Mouse (Mus musculus) thymus, adult 18-20 months (tissue): Measurements from ENCODE around the gene Pafah2.

Source experiments
- DNase-seq, 2 experiments: peaks; one replicate each; pipeline ENCODE4 v3.0.0; 2022; ENCODE audit warnings: mixed read lengths in 2 of 2

Gene Pafah2

DNA sequence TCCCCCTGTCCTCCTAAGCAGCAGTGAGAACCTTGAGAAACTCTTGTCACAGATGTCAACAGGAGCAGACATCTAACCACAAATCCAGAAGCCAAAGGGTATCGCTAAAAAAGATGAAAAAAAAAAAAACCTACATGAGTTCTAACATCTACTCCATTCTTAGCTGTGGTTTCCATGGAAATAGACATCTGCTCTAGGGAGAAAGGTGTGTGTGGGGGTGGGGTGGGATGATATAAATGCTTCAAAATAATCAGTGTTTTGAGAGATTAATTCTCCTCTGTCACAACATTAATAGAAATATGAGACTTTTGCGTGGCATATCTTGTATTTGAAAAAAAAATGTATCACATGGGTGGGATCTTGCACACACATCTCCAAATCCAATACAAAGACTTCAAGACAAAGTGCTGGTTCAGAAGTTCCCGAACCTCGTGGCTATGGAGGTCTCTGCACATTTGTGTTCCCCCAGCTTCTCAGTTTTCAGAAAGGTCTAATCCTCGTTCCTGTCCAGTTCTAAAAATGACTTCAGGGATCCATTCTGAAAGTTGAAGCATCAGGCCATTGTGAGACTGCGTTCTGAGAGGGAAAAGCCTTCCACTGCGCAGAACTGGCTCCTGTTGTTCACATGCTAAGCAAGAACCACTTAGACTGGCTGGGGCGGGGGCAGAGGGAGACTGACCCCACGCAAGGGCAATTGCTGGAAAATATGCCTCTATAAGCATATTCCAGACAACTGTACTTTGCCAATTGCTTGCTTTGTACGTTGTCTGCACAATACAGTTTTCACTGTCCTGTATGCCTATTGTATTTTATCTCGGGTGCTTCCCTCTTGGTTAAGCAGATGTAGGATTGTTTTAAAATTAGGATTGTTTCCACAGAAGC, 70.5 kb downstream of the Pafah2 start:
- DNase-seq = no peak

DNA sequence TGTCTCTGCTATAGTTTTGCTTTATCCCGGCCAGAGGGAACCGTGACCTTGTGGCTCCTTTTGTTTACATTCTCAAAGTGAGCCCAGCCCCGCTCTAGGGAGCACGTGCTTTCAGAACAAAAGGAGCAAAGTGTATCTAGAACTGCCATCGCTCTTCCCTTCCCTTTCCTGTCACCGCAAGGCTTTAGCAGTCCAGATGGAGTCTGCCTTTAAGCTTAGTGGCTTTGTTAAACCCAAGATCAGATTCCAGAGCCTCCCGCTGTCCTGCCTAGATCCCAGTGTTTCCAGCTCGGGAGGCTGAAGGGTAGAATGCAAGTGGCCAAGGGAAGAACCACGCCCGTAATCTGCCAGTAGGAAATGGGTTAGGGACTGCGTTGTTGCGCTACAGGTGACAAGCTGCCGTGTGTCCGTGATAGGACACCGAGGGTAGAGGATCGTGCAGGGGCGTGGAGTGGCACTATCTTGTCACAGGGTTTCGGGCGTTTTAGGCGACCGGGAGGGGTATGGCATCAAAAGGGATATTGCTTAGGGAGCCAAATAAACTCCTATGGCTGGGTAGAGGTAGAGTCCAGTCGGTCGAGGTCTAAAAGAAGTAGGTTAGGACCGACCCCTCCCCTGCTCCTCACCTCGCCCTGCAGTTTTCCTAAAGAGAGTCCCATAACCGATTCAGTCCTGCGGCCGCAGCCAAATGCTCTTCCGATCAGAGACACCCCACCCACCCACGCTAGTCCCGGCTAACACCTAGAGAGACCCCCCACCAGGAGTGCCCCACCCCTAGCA, 71.5 kb downstream of the Pafah2 start:
- DNase-seq = peak; percentile 42 to 65

DNA sequence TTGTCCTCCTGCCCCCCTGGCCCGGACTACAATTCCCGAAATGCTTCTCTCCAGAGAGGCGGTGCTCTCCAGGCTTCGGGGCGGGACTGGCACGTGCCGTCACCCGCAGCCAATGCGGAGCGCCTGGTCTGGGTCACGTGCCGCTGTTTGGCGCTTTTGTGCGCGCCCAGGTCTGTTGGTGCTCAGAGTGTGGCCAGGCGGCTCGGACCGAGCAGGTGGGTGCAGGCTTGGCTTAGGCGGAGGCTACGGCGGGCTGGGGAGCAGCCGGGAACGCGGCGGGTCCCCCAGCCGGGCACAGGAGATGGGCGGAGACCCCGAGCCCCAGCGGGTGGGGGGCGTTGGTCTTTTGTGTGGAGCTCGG, 72.1 kb downstream of the Pafah2 start, which contains the start of gene Stmn1:
Gene Stmn1, plus strand, starts transcription at position 106 of the 361 bp plus-strand sequence.
- peak; percentile 92 to 95 for DNase-seq

DNA sequence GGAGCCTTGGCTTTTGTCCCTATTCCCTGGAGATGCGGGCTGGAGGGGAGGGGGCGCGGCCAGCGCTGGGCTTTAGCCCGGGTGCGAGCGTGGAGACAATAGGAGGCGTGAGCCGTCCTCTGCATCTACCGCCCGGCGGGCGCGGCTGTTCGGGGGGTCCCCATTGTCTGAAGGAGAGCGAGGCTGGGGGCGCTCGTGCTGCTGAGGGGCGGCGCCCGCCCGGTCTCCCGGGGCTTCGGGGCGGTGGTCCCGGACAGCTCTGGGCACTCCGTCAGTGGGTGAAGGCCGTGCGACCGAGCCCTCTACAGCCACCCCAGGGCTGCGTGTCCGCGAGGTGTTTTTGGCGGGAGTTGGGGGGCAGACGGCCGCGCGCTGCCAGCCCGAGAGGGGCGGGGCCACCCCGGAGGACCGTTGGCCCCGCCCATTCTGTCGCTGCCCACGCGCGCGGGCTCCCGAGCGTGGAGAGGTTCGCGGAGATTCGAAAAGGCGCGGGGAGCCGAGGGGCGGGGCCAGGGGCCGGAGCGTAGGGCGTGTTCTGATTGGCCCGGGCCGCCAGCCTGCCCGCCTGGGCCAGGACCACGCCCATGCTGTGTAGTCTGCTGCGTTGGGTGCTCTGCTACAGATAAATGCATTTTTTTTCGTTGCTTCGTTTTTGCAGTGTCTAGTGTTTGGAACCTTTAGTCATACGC, 72.6 kb downstream of the Pafah2 start:
- DNase-seq = peak; percentile 92 to 94

DNA sequence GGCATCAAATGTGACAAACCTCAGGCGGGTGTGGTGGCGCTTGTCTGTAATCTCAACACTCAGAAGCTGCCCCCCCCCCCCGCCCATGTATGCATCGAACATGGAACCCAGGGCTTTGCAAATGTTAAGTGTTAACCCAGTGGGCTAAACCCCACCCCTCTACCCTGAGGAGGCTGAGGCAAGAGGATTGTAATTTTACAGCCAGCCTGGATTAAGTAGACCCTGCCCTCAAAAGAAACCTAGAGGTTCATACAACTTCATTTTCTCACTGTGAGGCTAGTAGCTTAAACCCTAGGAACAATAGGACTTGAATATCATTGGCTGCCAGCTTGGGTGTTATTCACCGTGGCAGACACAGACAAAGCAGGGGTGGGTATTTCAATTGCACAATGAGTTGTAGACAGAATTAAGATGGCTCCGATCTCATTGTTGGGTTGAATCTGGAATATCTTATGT, 73.2 kb downstream of the Pafah2 start:
- no peak for DNase-seq

DNA sequence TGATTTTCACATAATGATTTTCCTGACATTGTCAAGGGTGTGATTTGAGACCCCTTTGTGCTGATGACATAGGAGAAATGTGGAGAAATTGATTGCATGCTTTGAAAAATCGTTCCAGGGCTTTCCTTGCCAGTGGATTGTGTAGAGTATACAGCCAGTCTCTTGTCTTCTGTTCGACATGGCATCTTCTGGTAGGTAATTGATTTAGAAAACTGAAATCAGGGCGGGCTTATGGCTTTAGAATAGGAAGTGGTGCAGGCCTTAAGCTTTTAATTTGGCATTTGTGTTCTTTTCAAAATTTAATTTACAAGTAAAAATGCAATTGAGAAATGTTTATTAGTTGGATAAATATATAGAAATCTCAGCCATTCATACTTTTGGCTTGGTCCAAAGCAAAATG, 73.9 kb downstream of the Pafah2 start:
- DNase-seq = no peak

DNA sequence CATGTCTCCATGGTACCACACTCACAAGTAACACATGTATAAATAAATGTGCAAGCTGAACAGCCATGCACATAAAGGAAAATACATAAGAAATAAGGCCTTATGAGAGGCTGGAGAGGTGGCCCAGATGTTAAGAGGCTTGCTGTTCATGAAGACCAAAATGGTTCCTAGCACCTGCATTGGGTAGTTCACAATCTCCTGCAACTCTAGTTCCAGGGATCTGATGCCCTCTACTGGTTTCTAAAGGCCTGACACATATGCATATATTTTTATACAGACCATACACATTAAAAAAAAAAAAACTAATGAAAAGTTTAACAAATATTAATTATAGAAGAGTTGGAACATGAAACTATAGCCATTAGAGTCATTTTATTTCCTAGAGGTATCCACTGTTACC, 75.3 kb downstream of the Pafah2 start:
- DNase-seq = no peak

DNA sequence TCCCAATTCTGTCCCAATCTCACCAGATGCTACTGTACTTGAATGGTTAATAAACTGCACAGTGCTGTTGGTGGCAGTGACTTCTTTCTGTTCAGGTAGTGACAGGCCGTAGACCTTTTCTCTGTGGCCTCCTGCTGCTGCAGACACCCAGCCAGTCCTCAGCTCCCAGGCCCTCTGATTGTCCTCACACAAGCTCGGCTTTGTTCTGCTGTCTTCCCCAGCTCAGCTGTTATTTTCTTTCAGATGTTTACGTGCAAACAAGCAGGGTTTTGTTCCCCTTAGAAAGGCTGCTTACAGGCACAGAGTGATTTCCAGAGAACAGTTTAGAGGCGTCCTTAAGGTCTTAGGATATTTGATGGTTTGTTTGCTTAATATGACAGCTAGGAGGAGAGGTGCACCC, 77.6 kb downstream of the Pafah2 start:
- no peak for DNase-seq

DNA sequence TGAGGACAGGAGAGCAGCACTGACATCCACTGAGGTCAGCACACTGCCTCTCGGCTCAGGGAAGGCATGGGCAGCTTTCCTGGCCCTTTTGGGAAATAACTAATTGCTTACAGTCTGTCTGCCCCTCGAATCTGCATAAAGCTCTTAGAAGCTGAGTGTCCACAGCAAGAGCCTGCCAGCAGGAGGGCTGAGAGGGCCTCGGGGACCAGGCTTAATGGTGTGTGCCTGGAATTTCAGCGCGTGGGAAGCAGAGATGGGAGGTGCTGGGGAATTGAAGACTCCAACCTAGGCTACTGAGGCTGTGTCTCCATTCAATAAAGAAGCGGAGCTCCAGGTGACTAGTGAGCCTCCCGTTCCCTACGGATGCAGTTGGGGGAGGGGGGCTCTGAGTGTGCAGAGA, 78.1 kb downstream of the Pafah2 start:
- DNase-seq = no peak

DNA sequence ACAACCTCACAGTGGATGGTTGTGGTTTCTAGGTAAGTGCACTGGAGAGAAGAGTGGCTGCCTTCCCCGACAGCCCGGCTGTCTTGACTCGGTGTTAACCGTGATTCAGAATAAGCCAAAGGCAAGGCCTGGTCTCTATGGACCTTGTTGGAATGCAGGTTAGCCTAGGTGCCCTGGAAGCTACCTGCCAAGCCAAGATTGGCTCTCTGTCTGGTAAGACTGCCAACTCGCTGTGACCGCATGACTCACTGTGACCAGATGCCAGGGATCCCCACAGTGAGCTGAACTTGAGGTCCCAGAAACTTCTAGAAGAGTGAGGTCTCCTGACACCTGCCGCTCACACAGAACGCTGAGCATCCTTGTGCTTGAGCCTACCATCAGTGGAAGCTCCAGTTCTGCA, 80.8 kb downstream of the Pafah2 start:
- no peak for DNase-seq
